ENCODE assay signal across 23 mouse cellular contexts in the genomic region with DNA sequence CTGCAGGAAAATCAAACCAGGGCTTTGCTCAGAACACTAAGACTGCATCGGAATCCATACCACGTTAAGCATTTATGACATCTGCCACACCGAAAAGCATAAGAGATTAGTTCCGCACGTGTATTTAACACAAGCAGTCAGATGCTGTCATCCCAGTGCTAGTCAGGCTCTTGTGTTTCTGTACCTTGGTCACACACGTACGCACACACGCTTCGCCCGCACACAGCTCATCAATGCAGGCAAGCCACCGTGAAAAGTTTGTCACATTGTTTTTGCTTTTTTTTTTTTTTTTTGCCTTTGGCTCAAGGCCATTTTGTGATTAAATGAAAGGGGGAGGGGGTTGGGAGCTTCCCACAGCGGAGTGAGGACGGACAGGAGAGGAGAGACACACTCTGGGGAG.
A peak's percentile ranks its signal among the peaks of the same experiment; 100 is the strongest.
DNase-seq lines count a peak whose midpoint lies in the region; ATAC-seq lines count a peak whose summit lies in the region.
"Had no signal": no experiment of that assay in that cellular context is flagged by ENCODE, and none has a peak within 500 bp of the region (broad histone marks: within the 10 kb centered on the region; RNA-seq: fewer than 3 reads in every experiment).

No protein-coding gene starts in this region.

- H3K9ac ChIP-seq in forebrain, embryonic 11.5 days (ENCODE audit: low read length), result no peak overlapping the region
- no peak overlapping the region for H3K9ac ChIP-seq in hindbrain, embryonic 11.5 days (ENCODE audit: low read depth, low read length)
- H3K9ac ChIP-seq in hindbrain, embryonic 16.5 days (ENCODE audit: low read depth, low read length), result no peak overlapping the region
- H3K9ac ChIP-seq in neural tube, embryonic 13.5 days, result peak overlapping the region; percentile 17; the same call in 1 of the 2 replicates
- no peak overlapping the region for H3K9ac ChIP-seq in hindbrain, embryonic 13.5 days
- H3K9ac ChIP-seq: embryonic facial prominence, embryonic 15.5 days; forebrain, embryonic 15.5 days; hindbrain, embryonic 15.5 days had no signal

- no peak for DNase-seq in forebrain, embryonic 10.5 days (ENCODE audit: extremely low spot score, low spot score)
- no peak for DNase-seq in forebrain, embryonic 11.5 days (ENCODE audit: low spot score)
- peak; percentile 25 for DNase-seq in hindbrain, embryonic 11.5 days (ENCODE audit: low spot score)
- no peak for DNase-seq in neural tube, embryonic 10.5 days (ENCODE audit: extremely low spot score, low spot score)
- DNase-seq in adipocyte (ENCODE audit: low spot score), result no peak
- DNase-seq: adrenal gland, postnatal 14 days; B cell, adult 2 months; cerebellum, adult 18-20 months; cerebellum, adult 9-11 months; cerebellum, postnatal 36 days; gastrocnemius, postnatal 10 days; heart, adult 2 months; kidney, adult 11 months had no signal

- H3K36me3 ChIP-seq in forebrain, embryonic 10.5 days (replicated peaks), result no peaks in the 10 kb centered on the region
- H3K36me3 ChIP-seq in forebrain, embryonic 11.5 days (ENCODE audit: control insufficient read depth, insufficient read depth, low read length), result no peaks in the 10 kb centered on the region
- no peaks in the 10 kb centered on the region for H3K36me3 ChIP-seq in hindbrain, embryonic 11.5 days (ENCODE audit: control insufficient read depth, insufficient read depth, low read length)
- no peaks in the 10 kb centered on the region for H3K36me3 ChIP-seq in hindbrain, embryonic 16.5 days (ENCODE audit: control insufficient read depth, insufficient read depth, low read length)
- no peaks in the 10 kb centered on the region for H3K36me3 ChIP-seq in neural tube, embryonic 13.5 days
- H3K36me3 ChIP-seq in hindbrain, embryonic 13.5 days, result no peaks in the 10 kb centered on the region
- H3K36me3 ChIP-seq: embryonic facial prominence, embryonic 15.5 days; forebrain, embryonic 15.5 days; G1E; hindbrain, embryonic 15.5 days had no signal

- H3K27ac ChIP-seq in forebrain, embryonic 10.5 days, result peak overlapping the region; percentile 59; the same call in 1 of the 2 replicates
- no peak overlapping the region for H3K27ac ChIP-seq in forebrain, embryonic 11.5 days (ENCODE audit: low read depth, low read length)
- H3K27ac ChIP-seq in hindbrain, embryonic 11.5 days (ENCODE audit: low read depth, low read length), result no peak overlapping the region
- H3K27ac ChIP-seq in hindbrain, embryonic 16.5 days (ENCODE audit: low read depth, low read length), result no peak overlapping the region
- H3K27ac ChIP-seq in neural tube, embryonic 13.5 days (replicated peaks), result no peak overlapping the region
- 0 out of 2 replicates have a peak overlapping the region, but pooled peaks have one; percentile 48 for H3K27ac ChIP-seq in hindbrain, embryonic 13.5 days
- H3K27ac ChIP-seq: embryonic facial prominence, embryonic 15.5 days; forebrain, embryonic 15.5 days; heart, adult 2 months; hindbrain, embryonic 15.5 days had no signal

- no peak overlapping the region for H3K4me3 ChIP-seq in forebrain, embryonic 10.5 days
- H3K4me3 ChIP-seq in forebrain, embryonic 11.5 days (ENCODE audit: low read depth, low read length), result no peak overlapping the region
- H3K4me3 ChIP-seq in hindbrain, embryonic 11.5 days (ENCODE audit: low read depth, low read length), result no peak overlapping the region
- H3K4me3 ChIP-seq in hindbrain, embryonic 16.5 days (ENCODE audit: low read length), result no peak overlapping the region
- no peak overlapping the region for H3K4me3 ChIP-seq in neural tube, embryonic 13.5 days
- no peak overlapping the region for H3K4me3 ChIP-seq in hindbrain, embryonic 13.5 days
- H3K4me3 ChIP-seq: embryonic facial prominence, embryonic 15.5 days; erythroblast, embryonic 14.5 days; forebrain, embryonic 15.5 days; heart, adult 2 months; hindbrain, embryonic 15.5 days had no signal

- H3K9me3 ChIP-seq in forebrain, embryonic 10.5 days, result no peaks in the 10 kb centered on the region
- no peaks in the 10 kb centered on the region for H3K9me3 ChIP-seq in forebrain, embryonic 11.5 days (ENCODE audit: control insufficient read depth, low read length)
- no peaks in the 10 kb centered on the region for H3K9me3 ChIP-seq in hindbrain, embryonic 11.5 days (ENCODE audit: control insufficient read depth, low read length)
- no peaks in the 10 kb centered on the region for H3K9me3 ChIP-seq in hindbrain, embryonic 16.5 days (ENCODE audit: control insufficient read depth, low read length)
- H3K9me3 ChIP-seq in neural tube, embryonic 13.5 days, result no peaks in the 10 kb centered on the region
- no peaks in the 10 kb centered on the region for H3K9me3 ChIP-seq in hindbrain, embryonic 13.5 days
- H3K9me3 ChIP-seq: embryonic facial prominence, embryonic 15.5 days; forebrain, embryonic 15.5 days; hindbrain, embryonic 15.5 days had no signal

- H3K4me1 ChIP-seq in forebrain, embryonic 10.5 days, result peaks cover 31% of the 10 kb centered on the region
- peaks cover 2% of the 10 kb centered on the region; the same call in 1 of the 2 replicates for H3K4me1 ChIP-seq in forebrain, embryonic 11.5 days (replicated peaks; ENCODE audit: control insufficient read depth, insufficient read depth, low read length)
- H3K4me1 ChIP-seq in hindbrain, embryonic 11.5 days (replicated peaks; ENCODE audit: control insufficient read depth, insufficient read depth, low read length), result peaks cover 8% of the 10 kb centered on the region
- H3K4me1 ChIP-seq in hindbrain, embryonic 16.5 days (ENCODE audit: control insufficient read depth, insufficient read depth, low read depth, low read length), result peaks cover 20% of the 10 kb centered on the region
- peaks cover 43% of the 10 kb centered on the region for H3K4me1 ChIP-seq in neural tube, embryonic 13.5 days (replicated peaks)
- H3K4me1 ChIP-seq in hindbrain, embryonic 13.5 days (replicated peaks), result peaks cover 39% of the 10 kb centered on the region

- H3K4me2 ChIP-seq in forebrain, embryonic 11.5 days (ENCODE audit: low read depth, low read length, severe bottlenecking), result no peak overlapping the region
- no peak overlapping the region for H3K4me2 ChIP-seq in hindbrain, embryonic 11.5 days (replicated peaks; ENCODE audit: low read depth, low read length)
- H3K4me2 ChIP-seq in hindbrain, embryonic 16.5 days (ENCODE audit: low read length), result no peak overlapping the region
- H3K4me2 ChIP-seq in neural tube, embryonic 13.5 days, result no peak overlapping the region
- 0 out of 2 replicates have a peak overlapping the region, but pooled peaks have one; percentile 2 for H3K4me2 ChIP-seq in hindbrain, embryonic 13.5 days
- H3K4me2 ChIP-seq: embryonic facial prominence, embryonic 15.5 days; forebrain, embryonic 15.5 days; heart, embryonic 11.5 days; hindbrain, embryonic 15.5 days had no signal

- peaks cover 39% of the 10 kb centered on the region for H3K27me3 ChIP-seq in forebrain, embryonic 10.5 days (ENCODE audit: poor library complexity, severe bottlenecking)
- no peaks in the 10 kb centered on the region for H3K27me3 ChIP-seq in forebrain, embryonic 11.5 days (ENCODE audit: control insufficient read depth, insufficient read depth, low read length)
- peaks cover 5% of the 10 kb centered on the region for H3K27me3 ChIP-seq in hindbrain, embryonic 11.5 days (ENCODE audit: control insufficient read depth, insufficient read depth, low read length)
- H3K27me3 ChIP-seq in hindbrain, embryonic 16.5 days (replicated peaks; ENCODE audit: control insufficient read depth, insufficient read depth, low read length), result no peaks in the 10 kb centered on the region
- peaks cover 22% of the 10 kb centered on the region for H3K27me3 ChIP-seq in neural tube, embryonic 13.5 days
- H3K27me3 ChIP-seq in hindbrain, embryonic 13.5 days, result peaks cover 27% of the 10 kb centered on the region
- H3K27me3 ChIP-seq: embryonic facial prominence, embryonic 15.5 days; forebrain, embryonic 15.5 days had no signal

- WGBS in forebrain, embryonic 10.5 days, result 80% methylated on average over 13 of the region's 13 CpGs
- WGBS in forebrain, embryonic 11.5 days, result 66% methylated on average over 13 of the region's 13 CpGs
- WGBS in hindbrain, embryonic 11.5 days, result 58% methylated on average over 13 of the region's 13 CpGs
- WGBS in hindbrain, embryonic 16.5 days, result 28% methylated on average over 13 of the region's 13 CpGs
- 35% methylated on average over 13 of the region's 13 CpGs for WGBS in neural tube, embryonic 13.5 days
- 36% methylated on average over 13 of the region's 13 CpGs for WGBS in hindbrain, embryonic 13.5 days

- ATAC-seq in forebrain, embryonic 11.5 days (replicated peaks; ENCODE audit: low FRiP score), result no peak
- no peak for ATAC-seq in hindbrain, embryonic 11.5 days (ENCODE audit: low FRiP score)
- ATAC-seq in hindbrain, embryonic 16.5 days, result no peak
- no peak for ATAC-seq in neural tube, embryonic 13.5 days (ENCODE audit: low read depth)
- no peak for ATAC-seq in hindbrain, embryonic 13.5 days (ENCODE audit: low FRiP score)
- ATAC-seq: CD4-positive, CD25-positive, alpha-beta regulatory T cell, adult 4 months; forebrain, embryonic 15.5 days had no signal

Comparison
In these comparisons a context has a peak if more than half of its experiments do, and no peak if none do; other contexts are left out.
1. H3K27ac ChIP-seq: peak in forebrain, embryonic 10.5 days (single experiment) and hindbrain, embryonic 13.5 days (single experiment); none in forebrain, embryonic 11.5 days (single experiment), hindbrain, embryonic 11.5 days (single experiment), hindbrain, embryonic 16.5 days (single experiment) and neural tube, embryonic 13.5 days (single experiment).